Mouse (Mus musculus) embryonic fibroblast, embryonic 13.5 days (primary cell): ENCODE results near the gene Rslcan18.
"Not testable (repeated sequence)": the region's sequence is repeated elsewhere in the genome, so short reads cannot be mapped to it uniquely, and the experiment has no call there.

Experiments
- CTCF ChIP-seq: IDR thresholded peaks from 2 replicates; pipeline ENCODE4 v1.5.1; 2011; ENCODE audit warnings: mild to moderate bottlenecking, control low read depth, low read length, moderate library complexity, borderline replicate concordance; ENCODE audit not compliant: insufficient read depth
- POLR2A ChIP-seq: IDR thresholded peaks from 2 replicates; pipeline ENCODE4 v1.6.1; 2011; ENCODE audit warnings: low read depth, mild to moderate bottlenecking, control low read depth, low read length, moderate library complexity

GRCm38 (mm10) chr13:67116163-67116562 is at the start of gene Rslcan18:
- TF ChIP-seq POLR2A, CTCF: not testable (repeated sequence)
